Mouse (Mus musculus) kidney, postnatal 0 days (tissue): Measurements from ENCODE around the gene 6030452D12Rik. TPM values are rescaled to one million over a fixed set of nuclear protein-coding genes. Genes with fewer than 3 reads are reported as not detected.
A peak's percentile ranks its signal among the peaks of the same experiment; 100 is the strongest.

Experiments
- ATAC-seq: fragments of 200-750 bp; cut with Nextera tagmentation; replicated peaks from 2 replicates; pipeline ENCODE4 v1.8.0; 2017; ENCODE audit warnings: low read depth, moderate number of reproducible peaks, moderate TSS enrichment, moderate library complexity; ENCODE audit not compliant: low FRiP score
- DNase-seq: peaks from one replicate; pipeline ENCODE4 v3.0.0-alpha.2; 2016; ENCODE audit warnings: low spot score
- H3K27ac ChIP-seq: fragments of 300-500 bp; sonication (generic); 2 replicates; pipeline ENCODE4 v1.5.1; 2014; ENCODE audit warnings: mild to moderate bottlenecking
- H3K27me3 ChIP-seq: fragments of 300-500 bp; sonication (generic); 2 replicates; pipeline ENCODE4 v1.6.1; 2014; ENCODE audit warnings: low read length, mixed read lengths; ENCODE audit not compliant: insufficient read depth
- H3K36me3 ChIP-seq: fragments of 300-500 bp; sonication (generic); 2 replicates; pipeline ENCODE4 v1.6.1; 2014; ENCODE audit warnings: low read length, mixed read lengths; ENCODE audit not compliant: insufficient read depth
- H3K4me1 ChIP-seq: fragments of 300-500 bp; sonication (generic); replicated peaks from 2 replicates; pipeline ENCODE4 v1.6.1; 2014; ENCODE audit warnings: antibody characterized with exemption, low read length, mixed read lengths; ENCODE audit not compliant: insufficient read depth
- H3K4me2 ChIP-seq: fragments of 300-500 bp; sonication (generic); 2 replicates; pipeline ENCODE4 v1.6.1; 2014; ENCODE audit warnings: mild to moderate bottlenecking, low read length, moderate library complexity, mixed read lengths
- H3K4me3 ChIP-seq: fragments of 300-500 bp; sonication (generic); replicated peaks from 2 replicates; pipeline ENCODE4 v1.5.1; 2014; ENCODE audit warnings: low read depth, low read length
- H3K9ac ChIP-seq: fragments of 300-500 bp; sonication (generic); 2 replicates; pipeline ENCODE4 v1.6.1; 2014; ENCODE audit warnings: low read depth, low read length
- H3K9me3 ChIP-seq: fragments of 300-500 bp; sonication (generic); replicated peaks from 2 replicates; pipeline ENCODE4 v1.6.1; 2016; ENCODE audit warnings: low read length, inconsistent platforms, mixed read lengths
- CTCF ChIP-seq: IDR thresholded peaks from 2 replicates; pipeline ENCODE4 v1.5.1; 2016; ENCODE audit warnings: antibody characterized with exemption, low read depth, mild to moderate bottlenecking, moderate library complexity
- WGBS: fragments of 180-500 bp; shearing (Covaris S2); extraction: QIAGEN DNeasy Blood & Tissue Kit; methylation state at CpG from one replicate; pipeline ENCODE4 v1.1.7; 2014; 5-methylcytosine and 5-hydroxymethylcytosine counted together
- polyA plus RNA-seq: library from polyadenylated mRNA; unstranded; fragments of >200 nt; fragmentation: Nextera tagmentation; extraction: Ambion mirVana; gene quantifications from 2 replicates; pipeline ENCODE4 v1.2.1, GENCODE M21; 2015

Gene 6030452D12Rik
- not detected in 2 replicates for polyA plus RNA-seq

GRCm38 (mm10) chr8:106500018-106500685, at the start of gene 6030452D12Rik:
6030452D12Rik (plus strand) TSS chr8:106500522.
- Histone ChIP-seq H3K9ac (no peak within 1 kb of the TSS), H3K4me3 (no peak within 1 kb of the TSS), H3K27ac (peak within 1 kb of the TSS; percentile 37), H3K4me2 (no peak within 1 kb of the TSS), H3K4me1 (no peaks in the 10 kb centered on the region), H3K36me3 (no peaks in the 10 kb centered on the region), H3K27me3 (no peaks in the 10 kb centered on the region), H3K9me3 (no peaks in the 10 kb centered on the region)
- no peak for TF ChIP-seq CTCF
- peak; percentile 61 for DNase-seq
- ATAC-seq = no peak
- WGBS = 52% methylated on average over 8 of the region's 8 CpGs

GRCm38 (mm10) chr8:106451301-106452085, 48.8 kb upstream of the 6030452D12Rik start:
- ATAC-seq (no peak), DNase-seq (no peak)
- no peak overlapping the region for H3K4me3 ChIP-seq
- no peak for TF ChIP-seq CTCF
- H3K27ac ChIP-seq = no peak overlapping the region
- H3K9ac ChIP-seq = no peak overlapping the region
- WGBS = 66% methylated on average over 6 of the region's 6 CpGs
- no peak overlapping the region for H3K4me2 ChIP-seq
- H3K9me3 ChIP-seq = no peaks in the 10 kb centered on the region
- H3K4me1 ChIP-seq = no peaks in the 10 kb centered on the region
- no peaks in the 10 kb centered on the region for H3K36me3 ChIP-seq
- no peaks in the 10 kb centered on the region for H3K27me3 ChIP-seq

- no peaks in the 10 kb centered on the region for H3K9me3 ChIP-seq
- no peaks in the 10 kb centered on the region for H3K4me1 ChIP-seq
- H3K27me3 ChIP-seq = no peaks in the 10 kb centered on the region
- no peak overlapping the region for H3K27ac ChIP-seq
- TF ChIP-seq CTCF = no peak
- H3K36me3 ChIP-seq = no peaks in the 10 kb centered on the region
- peak; percentile 29 for DNase-seq
- H3K4me3 ChIP-seq = no peak overlapping the region
- ATAC-seq = no peak
- H3K4me2 ChIP-seq = no peak overlapping the region
- H3K9ac ChIP-seq = no peak overlapping the region
- 45% methylated on average over 12 of the region's 12 CpGs for WGBS
These were observed 47.4 kb upstream of the 6030452D12Rik start for GRCm38 (mm10) chr8:106452701-106453481.

- no peak overlapping the region for H3K4me2 ChIP-seq
- no peak overlapping the region for H3K27ac ChIP-seq
- ATAC-seq (no peak), DNase-seq (no peak)
- H3K27me3 ChIP-seq = no peaks in the 10 kb centered on the region
- H3K9ac ChIP-seq = no peak overlapping the region
- no peak overlapping the region for H3K4me3 ChIP-seq
- H3K36me3 ChIP-seq = no peaks in the 10 kb centered on the region
- H3K4me1 ChIP-seq = no peaks in the 10 kb centered on the region
- 80% methylated on average over 11 of the region's 11 CpGs for WGBS
- H3K9me3 ChIP-seq = no peaks in the 10 kb centered on the region
- no peak for TF ChIP-seq CTCF
These were observed 46.3 kb upstream of the 6030452D12Rik start for GRCm38 (mm10) chr8:106454036-106454435.

- ATAC-seq (no peak), DNase-seq (no peak)
- WGBS = 72% methylated on average over 5 of the region's 5 CpGs
These were observed 38.2 kb upstream of the 6030452D12Rik start for GRCm38 (mm10) chr8:106462131-106462530.

GRCm38 (mm10) chr8:106463795-106464194, 36.5 kb upstream of the 6030452D12Rik start:
- 89% methylated on average over 6 of the region's 6 CpGs for WGBS
- no peak for TF ChIP-seq CTCF
- ATAC-seq = no peak
- Histone ChIP-seq H3K36me3 (no peaks in the 10 kb centered on the region), H3K27me3 (no peaks in the 10 kb centered on the region), H3K9me3 (no peaks in the 10 kb centered on the region), H3K27ac (no peak overlapping the region), H3K4me1 (no peaks in the 10 kb centered on the region), H3K4me2 (no peak overlapping the region), H3K9ac (no peak overlapping the region), H3K4me3 (no peak overlapping the region)
- DNase-seq = no peak

More at GRCm38 (mm10) chr8:106462131-106462530, 38.2 kb upstream of the 6030452D12Rik start:
- Histone ChIP-seq H3K4me1 (no peaks in the 10 kb centered on the region), H3K4me3 (no peak overlapping the region), H3K36me3 (no peaks in the 10 kb centered on the region), H3K4me2 (no peak overlapping the region), H3K27ac (no peak overlapping the region), H3K27me3 (no peaks in the 10 kb centered on the region), H3K9me3 (no peaks in the 10 kb centered on the region), H3K9ac (no peak overlapping the region)
- TF ChIP-seq CTCF = no peak
